Mouse (Mus musculus) cerebellum, postnatal 10 days (tissue): ENCODE results near the gene Ascc2.
"Not testable (repeated sequence)": the region's sequence is repeated elsewhere in the genome, so short reads cannot be mapped to it uniquely, and the experiment has no call there.

Source experiments
- DNase-seq, 2 experiments: peaks; one replicate each; pipeline ENCODE4 v3.0.0; 2021; ENCODE audit warnings: mixed read lengths in 2 of 2

Gene Ascc2

GRCm38 (mm10) chr11:4685510-4685909, 48.0 kb downstream of the Ascc2 start:
- DNase-seq, result no peak

- DNase-seq, result no peak
These were observed 49.5 kb downstream of the Ascc2 start for GRCm38 (mm10) chr11:4687027-4687426.

GRCm38 (mm10) chr11:4687874-4688273, 50.3 kb downstream of the Ascc2 start:
- DNase-seq, result no peak

- DNase-seq, result no peak
These were observed 51.3 kb downstream of the Ascc2 start for GRCm38 (mm10) chr11:4688632-4689380.

- no peak for DNase-seq
These were observed 52.8 kb downstream of the Ascc2 start for GRCm38 (mm10) chr11:4690353-4690752.

- DNase-seq, result peak; percentile 57 to 77
These were observed 53.7 kb downstream of the Ascc2 start for GRCm38 (mm10) chr11:4691213-4691612.

- DNase-seq, result peak; percentile 38 to 39
These were observed 54.6 kb downstream of the Ascc2 start for GRCm38 (mm10) chr11:4692162-4692561.

GRCm38 (mm10) chr11:4697043-4697983, 59.8 kb downstream of the Ascc2 start:
- DNase-seq, result peak; percentile 63 to 64

- DNase-seq, result no peak
These were observed 63.2 kb downstream of the Ascc2 start for GRCm38 (mm10) chr11:4700726-4701125.

GRCm38 (mm10) chr11:4703688-4704071, 66.1 kb downstream of the Ascc2 start:
- DNase-seq, result no peak

GRCm38 (mm10) chr11:4704072-4704964, 66.8 kb downstream of the Ascc2 start, which contains the start of the genes Uqcr10 and Zmat5:
Gene Uqcr10, minus strand, starts transcription at chr11:4704342.
Gene Zmat5, plus strand, starts transcription at chr11:4704678.
- DNase-seq, result peak; percentile 94 to 96

GRCm38 (mm10) chr11:4705178-4705577, 67.6 kb downstream of the Ascc2 start:
- no peak for DNase-seq

GRCm38 (mm10) chr11:4710188-4710587, 72.6 kb downstream of the Ascc2 start:
- not testable (repeated sequence) for DNase-seq

GRCm38 (mm10) chr11:4712822-4713221, 75.3 kb downstream of the Ascc2 start:
- DNase-seq, result no peak

- no peak for DNase-seq
These were observed 77.2 kb downstream of the Ascc2 start for GRCm38 (mm10) chr11:4714727-4715126.

GRCm38 (mm10) chr11:4715596-4715995, 78.0 kb downstream of the Ascc2 start:
- no peak for DNase-seq

- DNase-seq, result peak in 1 of 2 experiments; percentile 50
These were observed 79.1 kb downstream of the Ascc2 start for GRCm38 (mm10) chr11:4716530-4717236.

- DNase-seq, result peak in 1 of 2 experiments; percentile 32
These were observed 81.0 kb downstream of the Ascc2 start for GRCm38 (mm10) chr11:4718548-4718947.

- no peak for DNase-seq
These were observed 82.4 kb downstream of the Ascc2 start for GRCm38 (mm10) chr11:4719961-4720360.

- DNase-seq, result peak in 1 of 2 experiments; percentile 36
These were observed 82.8 kb downstream of the Ascc2 start for GRCm38 (mm10) chr11:4720393-4720792.

GRCm38 (mm10) chr11:4720900-4721580, 83.5 kb downstream of the Ascc2 start:
- peak; percentile 71 to 77 for DNase-seq
